Mouse (Mus musculus) brain, embryonic 14.5 days (tissue): ENCODE data around the gene Naa40.
A peak's percentile ranks its signal among the peaks of the same experiment; 100 is the strongest.

Source experiments
- CTCF ChIP-seq: fragments of 200-500 bp; IDR thresholded peaks from 2 replicates; pipeline ENCODE4 v1.5.1; 2012; ENCODE audit warnings: inconsistent platforms, mild to moderate bottlenecking, moderate library complexity, borderline replicate concordance; ENCODE audit not compliant: insufficient read depth, insufficient read length; ENCODE audit errors: extremely low read depth
- POLR2A ChIP-seq: fragments of 200-500 bp; IDR thresholded peaks from 2 replicates; pipeline ENCODE4 v1.6.1; 2012; ENCODE audit warnings: mild to moderate bottlenecking, inconsistent platforms, borderline replicate concordance; ENCODE audit not compliant: poor library complexity, insufficient read depth, insufficient read length, severe bottlenecking; ENCODE audit errors: extremely low read depth

DNA sequence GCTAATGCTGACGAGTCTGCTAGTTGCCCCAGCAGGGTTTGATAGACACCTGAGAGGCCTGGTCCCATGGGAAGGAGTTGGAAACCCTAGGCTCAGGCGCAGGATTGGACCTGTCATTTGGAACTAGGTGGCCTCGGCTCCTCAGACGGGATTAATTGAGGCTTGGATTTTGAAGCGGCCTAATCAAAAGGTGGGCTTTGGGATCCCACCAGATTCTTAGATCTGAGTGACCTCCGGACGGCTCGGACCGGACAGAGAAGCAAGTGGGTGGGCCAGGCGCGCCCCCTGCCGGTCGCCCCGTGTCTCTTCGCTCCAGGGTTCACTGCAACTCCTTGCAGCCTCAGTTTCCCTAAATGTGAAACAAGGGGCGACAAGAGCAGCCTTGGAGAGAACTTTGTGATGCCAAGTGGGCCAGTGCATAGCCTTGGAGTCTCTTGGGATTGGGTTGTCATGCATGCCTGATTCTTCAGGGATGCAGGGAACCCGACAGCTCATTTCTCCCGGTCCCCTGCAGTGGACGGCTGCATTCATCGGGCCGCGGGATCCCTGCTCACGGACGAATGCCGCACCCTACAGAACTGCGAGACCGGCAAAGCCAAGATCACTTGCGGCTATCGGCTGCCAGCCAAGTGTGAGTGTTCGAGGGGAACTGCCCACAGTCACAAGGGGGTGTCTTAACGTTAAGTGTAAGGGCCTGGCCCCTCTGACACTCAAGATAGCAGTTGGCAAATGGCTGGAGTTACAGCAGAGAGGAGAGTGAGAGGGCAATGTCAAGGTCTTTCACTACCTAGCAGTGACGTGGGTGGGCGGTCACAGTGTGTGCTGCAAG lies 44.9 kb downstream of the Naa40 start:
- TF ChIP-seq CTCF (peak; percentile 92), POLR2A (no peak)
